ENCODE assay signal across 20 mouse cellular contexts in the genomic region with DNA sequence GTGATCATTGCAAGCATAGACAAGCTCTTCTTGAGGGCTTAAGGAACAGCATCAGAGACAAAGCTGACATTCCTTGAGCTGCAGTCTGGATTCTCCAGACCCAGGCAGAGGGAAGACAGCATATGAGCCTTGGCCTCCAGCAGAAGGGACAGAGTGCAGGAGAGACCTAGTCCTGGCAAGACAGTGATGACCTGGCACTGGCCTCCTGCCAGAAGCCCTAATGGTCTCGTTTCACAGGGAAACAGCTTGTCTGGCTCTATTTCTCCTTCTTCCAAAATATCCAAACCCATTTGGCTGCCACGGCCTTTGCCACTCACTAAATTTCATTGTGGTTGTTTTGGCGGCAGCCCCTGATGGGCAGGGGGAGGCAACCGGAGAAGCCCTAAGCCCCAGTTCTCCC. TPM values are rescaled to one million over a fixed set of nuclear protein-coding genes. Genes with fewer than 3 reads are reported as not detected.
DNase-seq lines count a peak whose midpoint lies in the region; ATAC-seq lines count a peak whose summit lies in the region.
"Had no signal": no experiment of that assay in that cellular context is flagged by ENCODE, and none has a peak within 500 bp of the region (broad histone marks: within the 10 kb centered on the region; RNA-seq: fewer than 3 reads in every experiment).

No protein-coding gene starts in this region.

- DNase-seq in hindbrain, embryonic 14.5 days (ENCODE audit: low spot score), result no peak
- no peak for DNase-seq in neural tube, embryonic 10.5 days (ENCODE audit: extremely low spot score, low spot score)
- peak; percentile 88 for DNase-seq in kidney, adult 9 months
- no peak for DNase-seq in spleen, adult 18-20 months
- no peak for DNase-seq in urinary bladder, postnatal 25 days (ENCODE audit: low spot score)
- DNase-seq: adrenal gland, adult 8-10 months; embryo, embryonic 11 days; heart, adult 2 months; layer of hippocampus, postnatal 36 days; liver, embryonic 13.5 days; thymus, postnatal 4 days had no signal

- no peak for ATAC-seq in hindbrain, embryonic 13.5 days (ENCODE audit: low FRiP score)
- no peak for ATAC-seq in hindbrain, embryonic 14.5 days (ENCODE audit: low FRiP score)
- ATAC-seq in neural tube, embryonic 15.5 days (ENCODE audit: low FRiP score), result no peak
- ATAC-seq: forebrain, embryonic 16.5 days; intestine, postnatal 0 days had no signal

- H3K36me3 ChIP-seq in hindbrain, embryonic 13.5 days, result no peaks in the 10 kb centered on the region; the same call in none of the 2 replicates
- no peaks in the 10 kb centered on the region for H3K36me3 ChIP-seq in hindbrain, embryonic 14.5 days (replicated peaks; ENCODE audit: control insufficient read depth, insufficient read depth)
- no peaks in the 10 kb centered on the region for H3K36me3 ChIP-seq in neural tube, embryonic 15.5 days
- H3K36me3 ChIP-seq: hindbrain, embryonic 12.5 days; limb, embryonic 10.5 days; liver, embryonic 13.5 days had no signal

- H3K4me2 ChIP-seq in hindbrain, embryonic 13.5 days, result no peak overlapping the region
- no peak overlapping the region for H3K4me2 ChIP-seq in hindbrain, embryonic 14.5 days (replicated peaks)
- H3K4me2 ChIP-seq in neural tube, embryonic 15.5 days, result no peak overlapping the region
- H3K4me2 ChIP-seq: hindbrain, embryonic 12.5 days; liver, embryonic 13.5 days had no signal

- H3K4me1 ChIP-seq in hindbrain, embryonic 13.5 days (replicated peaks), result peaks cover 20% of the 10 kb centered on the region
- peaks cover 8% of the 10 kb centered on the region for H3K4me1 ChIP-seq in hindbrain, embryonic 14.5 days (replicated peaks; ENCODE audit: control insufficient read depth, insufficient read depth, low read length)
- peaks cover 19% of the 10 kb centered on the region for H3K4me1 ChIP-seq in neural tube, embryonic 15.5 days
- H3K4me1 ChIP-seq: liver, embryonic 13.5 days had no signal

- no peak overlapping the region for H3K9ac ChIP-seq in hindbrain, embryonic 13.5 days
- no peak overlapping the region for H3K9ac ChIP-seq in hindbrain, embryonic 14.5 days
- no peak overlapping the region for H3K9ac ChIP-seq in neural tube, embryonic 15.5 days (replicated peaks)
- H3K9ac ChIP-seq: hindbrain, embryonic 12.5 days; liver, embryonic 13.5 days had no signal

- WGBS in hindbrain, embryonic 13.5 days, result 73% methylated on average over 4 of the region's 4 CpGs
- WGBS in hindbrain, embryonic 14.5 days, result 63% methylated on average over 4 of the region's 4 CpGs
- 56% methylated on average over 4 of the region's 4 CpGs for WGBS in neural tube, embryonic 15.5 days

- no peaks in the 10 kb centered on the region for H3K27me3 ChIP-seq in hindbrain, embryonic 13.5 days
- H3K27me3 ChIP-seq in hindbrain, embryonic 14.5 days (ENCODE audit: control insufficient read depth, insufficient read depth, low read length), result no peaks in the 10 kb centered on the region
- no peaks in the 10 kb centered on the region for H3K27me3 ChIP-seq in neural tube, embryonic 15.5 days (replicated peaks)

- no peaks in the 10 kb centered on the region for H3K9me3 ChIP-seq in hindbrain, embryonic 13.5 days
- H3K9me3 ChIP-seq in hindbrain, embryonic 14.5 days (ENCODE audit: control insufficient read depth, low read length), result no peaks in the 10 kb centered on the region
- no peaks in the 10 kb centered on the region for H3K9me3 ChIP-seq in neural tube, embryonic 15.5 days (replicated peaks)
- H3K9me3 ChIP-seq: hindbrain, embryonic 12.5 days; limb, embryonic 10.5 days; liver, embryonic 13.5 days had no signal

- 0 out of 2 replicates have a peak overlapping the region, but pooled peaks have one; percentile 20 for H3K27ac ChIP-seq in hindbrain, embryonic 13.5 days
- H3K27ac ChIP-seq in hindbrain, embryonic 14.5 days, result no peak overlapping the region
- H3K27ac ChIP-seq in neural tube, embryonic 15.5 days (replicated peaks), result peak overlapping the region; percentile 11; the same call in 1 of the 2 replicates
- H3K27ac ChIP-seq: heart, adult 2 months; hindbrain, embryonic 12.5 days; limb, embryonic 10.5 days; liver, embryonic 13.5 days had no signal

- no peak overlapping the region for H3K4me3 ChIP-seq in hindbrain, embryonic 13.5 days
- no peak overlapping the region for H3K4me3 ChIP-seq in hindbrain, embryonic 14.5 days (replicated peaks; ENCODE audit: low read length)
- no peak overlapping the region for H3K4me3 ChIP-seq in neural tube, embryonic 15.5 days (replicated peaks)
- H3K4me3 ChIP-seq: heart, adult 2 months; hindbrain, embryonic 12.5 days; limb, embryonic 10.5 days; liver, embryonic 13.5 days had no signal

RNA-seq across cellular contexts. Expression of a gene that starts 36.1 kb away (rescaled TPM):
- polyA plus RNA-seq in hindbrain, embryonic 13.5 days (2015; fragmentation: Nextera tagmentation; extraction: Ambion mirVana), result 17.1 and 17.2 TPM in 2 replicates
- 18.7 and 22.1 TPM in 2 replicates for polyA plus RNA-seq in hindbrain, embryonic 14.5 days (2014; fragmentation: Nextera tagmentation; extraction: Ambion mirVana)
- polyA plus RNA-seq in neural tube, embryonic 15.5 days (2015; fragmentation: Nextera tagmentation; extraction: Ambion mirVana), result 16.5 and 20.5 TPM in 2 replicates
- polyA plus RNA-seq: forebrain, embryonic 16.5 days; heart, adult 2 months; heart, embryonic 16.5 days; intestine, postnatal 0 days; liver, embryonic 13.5 days; lung, embryonic 16.5 days; spleen, adult 2 months had no signal
